Mouse (Mus musculus) CH12.LX (cell line): Measurements from ENCODE around the gene Appbp2. TPM values are rescaled to one million over a fixed set of nuclear protein-coding genes. Genes with fewer than 3 reads are reported as not detected.

Source experiments
- DNase-seq: peaks from one replicate; pipeline ENCODE4 v3.0.0-alpha.2; 2013; ENCODE audit errors: extremely low read depth
- H3K27ac ChIP-seq: 2 replicates; pipeline ENCODE4 v1.5.1; 2012; ENCODE audit warnings: low read depth, mild to moderate bottlenecking, control low read depth, moderate library complexity; ENCODE audit not compliant: insufficient read depth
- H3K27me3 ChIP-seq: replicated peaks from 2 replicates; pipeline ENCODE3; 2012; ENCODE audit warnings: inconsistent platforms
- H3K36me3 ChIP-seq, 2 experiments: replicated peaks in 1 of 2; 2 replicates each; pipeline versions ENCODE3 to v1.6.1; 2012; ENCODE audit warnings: inconsistent platforms in 1 of 2, low read length in 1 of 2, mild to moderate bottlenecking in 1 of 2, mixed read lengths in 1 of 2, moderate library complexity in 1 of 2; ENCODE audit not compliant: control insufficient read depth in 1 of 2, insufficient read depth in 1 of 2
- H3K4me1 ChIP-seq, 2 experiments: 2 replicates each; pipeline ENCODE4 v1.6.1; 2012; ENCODE audit warnings: inconsistent platforms in 1 of 2, moderate library complexity in 1 of 2; ENCODE audit not compliant: insufficient read depth in 2 of 2, control insufficient read depth in 1 of 2
- H3K4me2 ChIP-seq: 2 replicates; pipeline ENCODE4 v1.6.1; 2012; ENCODE audit warnings: low read depth, mild to moderate bottlenecking, control low read depth; ENCODE audit not compliant: poor library complexity, insufficient read depth, severe bottlenecking
- H3K4me3 ChIP-seq, 3 experiments: fragments of 150-350 bp in 1 of 3; sonication (generic) in 1 of 3; replicated peaks in 1 of 3; 2 replicates each; pipeline versions ENCODE3 to v1.5.1; 2011 to 2012; ENCODE audit warnings: low read depth in 2 of 3, low read length in 2 of 3, mild to moderate bottlenecking in 2 of 3, moderate library complexity in 2 of 3, control low read depth in 1 of 3, improper control_type of control experiment in 1 of 3, inconsistent platforms in 1 of 3, mixed read lengths in 1 of 3; ENCODE audit not compliant: poor library complexity in 1 of 3
- H3K79me2 ChIP-seq: replicated peaks from 2 replicates; pipeline ENCODE4 v1.6.1; 2012; ENCODE audit warnings: mild to moderate bottlenecking, moderate library complexity; ENCODE audit not compliant: control insufficient read depth, poor library complexity, insufficient read depth, severe bottlenecking; ENCODE audit errors: extremely low read depth
- H3K9ac ChIP-seq: 2 replicates; pipeline ENCODE4 v1.6.1; 2012; ENCODE audit warnings: low read depth, mild to moderate bottlenecking, control low read depth, moderate library complexity; ENCODE audit not compliant: insufficient read depth
- H3K9me3 ChIP-seq: replicated peaks from 2 replicates; pipeline ENCODE3; 2012; ENCODE audit warnings: low read length, inconsistent platforms, mixed read lengths
- BHLHE40 ChIP-seq: IDR thresholded peaks from 2 replicates; pipeline ENCODE4 v1.6.1; 2011; ENCODE audit warnings: mild to moderate bottlenecking, low read depth, low read length, improper control_type of control experiment
- CHD1 ChIP-seq: IDR thresholded peaks from 2 replicates; pipeline ENCODE4 v1.6.1; 2012; ENCODE audit warnings: low read depth, low read length, improper control_type of control experiment, inconsistent platforms
- E2F4 ChIP-seq: IDR thresholded peaks from 2 replicates; pipeline ENCODE4 v1.6.1; 2011; ENCODE audit warnings: low read depth, low read length, improper control_type of control experiment; ENCODE audit not compliant: insufficient replicate concordance
- EP300 ChIP-seq: IDR thresholded peaks from 2 replicates; pipeline ENCODE4 v1.6.1; 2011; ENCODE audit warnings: low read length, improper control_type of control experiment
- ETS1 ChIP-seq: conservative IDR thresholded peaks from 2 replicates; pipeline ENCODE4 v1.6.1; 2012; ENCODE audit warnings: low read depth, mild to moderate bottlenecking, inconsistent platforms, low read length, improper control_type of control experiment, moderate library complexity
- GABPA ChIP-seq: IDR thresholded peaks from 2 replicates; pipeline ENCODE4 v1.6.1; 2012; ENCODE audit warnings: low read depth, low read length, improper control_type of control experiment, inconsistent platforms; ENCODE audit not compliant: insufficient replicate concordance
- IRF4 ChIP-seq: IDR thresholded peaks from 2 replicates; pipeline ENCODE4 v1.6.1; 2014; ENCODE audit warnings: low read depth, mild to moderate bottlenecking, inconsistent platforms, low read length, improper control_type of control experiment
- JUN ChIP-seq: IDR thresholded peaks from 2 replicates; pipeline ENCODE4 v1.6.1; 2011; ENCODE audit warnings: low read depth, mild to moderate bottlenecking, low read length, improper control_type of control experiment, moderate library complexity; ENCODE audit not compliant: insufficient read depth
- MEF2A ChIP-seq: IDR thresholded peaks from 2 replicates; pipeline ENCODE4 v1.6.1; 2014; ENCODE audit warnings: low read depth, mild to moderate bottlenecking, inconsistent platforms, low read length, improper control_type of control experiment, borderline replicate concordance
- MYC ChIP-seq: IDR thresholded peaks from 2 replicates; pipeline ENCODE4 v1.6.1; 2011; ENCODE audit warnings: low read depth, mild to moderate bottlenecking, improper control_type of control experiment, low read length
- NRF1 ChIP-seq: IDR thresholded peaks from 2 replicates; pipeline ENCODE4 v1.6.1; 2014; ENCODE audit warnings: low read depth, mild to moderate bottlenecking, inconsistent platforms, low read length, improper control_type of control experiment, moderate library complexity
- POLR2A ChIP-seq: IDR thresholded peaks from 2 replicates; pipeline ENCODE4 v1.6.1; 2011; ENCODE audit warnings: low read depth, mild to moderate bottlenecking, improper control_type of control experiment, low read length
- RCOR1 ChIP-seq: conservative IDR thresholded peaks from 2 replicates; pipeline ENCODE4 v1.6.1; 2012; ENCODE audit warnings: low read depth, mild to moderate bottlenecking, inconsistent platforms, low read length, improper control_type of control experiment
- ZKSCAN1 ChIP-seq: IDR thresholded peaks from 2 replicates; pipeline ENCODE4 v1.6.1; 2012; ENCODE audit warnings: low read depth, inconsistent platforms, low read length, improper control_type of control experiment, borderline replicate concordance
- ZNF384 ChIP-seq: IDR thresholded peaks from 2 replicates; pipeline ENCODE4 v1.6.1; 2012; ENCODE audit warnings: low read depth, low read length, improper control_type of control experiment, inconsistent platforms
- dilution Hi-C: fragments of 300-500 bp; cut with MboI; formaldehyde crosslinking; loops from 2 replicates; pipeline ENCODE4 v1.14.3; 2020; ENCODE audit warnings: low sequenced_read_pairs; ENCODE audit not compliant: extremely low pct_unique_long_range_greater_than_20kb, extremely low pct_ligation_motif_present
- in situ Hi-C: fragments of 300-500 bp; cut with MboI; formaldehyde crosslinking; loops from 3 replicates; pipeline ENCODE4 v1.14.3; 2019; ENCODE audit warnings: low sequenced_read_pairs, low pct_ligation_motif_present, low pct_unique_long_range_greater_than_20kb, mixed read lengths
- polyA plus RNA-seq: library from polyadenylated mRNA; unstranded; fragments of >175 nt; gene quantifications from 2 replicates; pipeline ENCODE4 v1.2.1, GENCODE M21; 2012; ENCODE audit warnings: low read depth; ENCODE audit not compliant: insufficient read length
- total RNA-seq, 2 experiments: library from RNA; depleted of rRNA; stranded (reverse); fragments of 300-350 nt in 1 of 2; fragments of >200 nt in 1 of 2; gene quantifications; 2 replicates each; pipeline ENCODE4 v1.2.3; 2012 to 2014

Gene Appbp2
- total and polyA plus RNA-seq, 3 experiments = 31.1 to 37.4 (median 36.6) TPM

DNA sequence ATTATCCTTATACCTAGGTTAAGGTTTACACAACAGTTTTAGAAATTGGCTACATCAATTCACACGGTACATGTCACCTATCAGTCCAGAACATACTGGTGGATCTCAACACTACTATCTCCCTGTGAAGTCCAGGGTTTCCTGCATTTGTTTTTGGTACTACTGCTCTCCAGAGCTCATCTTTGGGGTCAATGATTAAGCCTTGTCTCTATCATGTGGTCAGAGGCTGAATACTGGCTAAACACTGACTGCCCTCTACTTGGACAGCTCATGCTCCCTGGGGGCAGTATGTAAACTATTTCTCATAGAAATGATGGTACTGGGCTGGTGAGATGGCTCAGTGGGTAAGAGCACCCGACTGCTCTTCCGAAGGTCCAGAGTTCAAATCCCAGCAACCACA lies 11.7 kb downstream of the Appbp2 start:
- no peak for DNase-seq
- no peak overlapping the region for H3K9ac ChIP-seq
- no peak for TF ChIP-seq JUN
- TF ChIP-seq E2F4 = no peak
- no peak for TF ChIP-seq ETS1
- TF ChIP-seq CHD1 = no peak
- no peak for TF ChIP-seq MYC
- no peak for TF ChIP-seq EP300
- TF ChIP-seq MEF2A = no peak
- TF ChIP-seq IRF4 = no peak
- no peak for TF ChIP-seq GABPA
- no peak for TF ChIP-seq ZNF384
- TF ChIP-seq ZKSCAN1 = no peak
- TF ChIP-seq POLR2A = no peak
- peaks cover 4 to 63% of the 10 kb centered on the region in 2 experiments for H3K36me3 ChIP-seq
- H3K9me3 ChIP-seq = no peaks in the 10 kb centered on the region
- in situ Hi-C loops (no loop called here), dilution Hi-C loops (no loop called here)
- H3K27me3 ChIP-seq = no peaks in the 10 kb centered on the region
- no peak overlapping the region for H3K4me3 ChIP-seq
- peaks cover 76% of the 10 kb centered on the region for H3K79me2 ChIP-seq
- H3K27ac ChIP-seq = no peak overlapping the region
- peaks cover 0 to 25% of the 10 kb centered on the region in 2 experiments; a peak in 1 of 4 replicates for H3K4me1 ChIP-seq
- H3K4me2 ChIP-seq = no peak overlapping the region

DNA sequence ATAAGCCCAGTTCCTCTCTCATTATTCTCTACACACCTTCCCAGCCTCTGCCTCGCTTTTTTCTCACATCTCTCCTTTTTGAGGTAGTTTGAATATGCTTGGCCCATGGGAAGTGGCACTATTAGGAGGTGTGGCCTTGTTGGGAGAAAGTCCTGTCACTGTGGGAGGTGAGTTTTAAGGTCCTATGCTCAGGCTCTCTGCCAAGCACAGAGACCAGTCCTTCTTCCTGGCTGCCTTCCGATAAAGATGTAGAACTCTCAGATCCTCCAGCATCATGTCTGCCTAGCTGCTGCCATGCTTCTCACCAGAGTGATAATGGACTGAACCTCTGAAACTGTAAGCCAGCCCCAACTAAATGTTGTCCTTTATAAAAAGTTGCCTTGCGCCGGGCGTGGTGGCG lies 12.4 kb downstream of the Appbp2 start:
- H3K4me2 ChIP-seq = no peak overlapping the region
- H3K4me1 ChIP-seq = peaks cover 0 to 23% of the 10 kb centered on the region in 2 experiments; a peak in 1 of 4 replicates
- no peak overlapping the region for H3K27ac ChIP-seq
- no peaks in the 10 kb centered on the region for H3K9me3 ChIP-seq
- H3K36me3 ChIP-seq = peaks cover 3 to 58% of the 10 kb centered on the region in 2 experiments
- H3K4me3 ChIP-seq = no peak overlapping the region
- no peak overlapping the region for H3K9ac ChIP-seq
- H3K27me3 ChIP-seq = no peaks in the 10 kb centered on the region
- dilution Hi-C loops = no loop called here
- TF ChIP-seq RCOR1 (no peak), BHLHE40 (no peak), NRF1 (no peak)
- TF ChIP-seq, all 38 proteins: peak for 0
- peaks cover 73% of the 10 kb centered on the region for H3K79me2 ChIP-seq
- no peak for DNase-seq
- in situ Hi-C loops = no loop called here
